Mouse (Mus musculus): ENCODE results near the gene Bbs9. TPM values are rescaled to one million over a fixed set of nuclear protein-coding genes. Genes with fewer than 3 reads are reported as not detected.
"Not testable (repeated sequence)": the region's sequence is repeated elsewhere in the genome, so short reads cannot be mapped to it uniquely, and the experiment has no call there.

Bbs9 gene
- total RNA-seq, 2 experiments from 2014 or later = 8.2 to 9.4 TPM

DNA sequence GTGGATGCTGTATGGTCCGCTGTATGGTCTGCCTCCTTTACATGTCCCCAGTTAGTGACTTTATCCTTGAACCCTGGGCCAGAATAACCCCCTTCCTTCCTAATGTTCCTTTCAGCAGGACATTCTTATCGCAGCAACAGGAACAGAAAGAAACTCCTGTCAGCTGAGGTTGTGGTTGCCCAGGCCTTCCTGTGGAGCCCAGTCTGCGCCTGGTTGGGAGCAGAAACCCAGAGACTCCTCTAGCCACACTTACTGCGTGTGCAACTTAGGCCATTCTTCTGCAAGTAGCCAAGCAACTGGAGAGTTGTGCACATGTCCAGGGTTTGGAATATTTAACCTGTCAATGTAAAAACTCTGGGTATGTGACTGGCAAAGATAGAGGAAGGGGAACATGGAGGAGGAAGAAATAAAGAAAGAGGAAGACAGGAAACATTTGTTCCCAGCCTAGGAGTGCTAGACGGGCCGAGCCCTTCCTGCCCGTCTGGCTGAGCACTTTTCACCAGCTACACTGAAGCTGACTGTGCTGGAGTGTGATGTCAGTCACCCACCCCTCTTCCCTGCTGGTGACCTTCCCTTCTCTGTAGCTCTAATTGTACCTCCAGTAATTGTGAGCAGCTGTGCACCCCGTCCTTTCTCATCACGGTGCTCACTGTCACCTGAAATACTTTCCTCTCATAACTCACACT, 339.0 kb downstream of the Bbs9 start:
- no peak for DNase-seq
- intact Hi-C loops (cut with DNase I; ENCODE audit: low total_unique reads) = no loop called here

DNA sequence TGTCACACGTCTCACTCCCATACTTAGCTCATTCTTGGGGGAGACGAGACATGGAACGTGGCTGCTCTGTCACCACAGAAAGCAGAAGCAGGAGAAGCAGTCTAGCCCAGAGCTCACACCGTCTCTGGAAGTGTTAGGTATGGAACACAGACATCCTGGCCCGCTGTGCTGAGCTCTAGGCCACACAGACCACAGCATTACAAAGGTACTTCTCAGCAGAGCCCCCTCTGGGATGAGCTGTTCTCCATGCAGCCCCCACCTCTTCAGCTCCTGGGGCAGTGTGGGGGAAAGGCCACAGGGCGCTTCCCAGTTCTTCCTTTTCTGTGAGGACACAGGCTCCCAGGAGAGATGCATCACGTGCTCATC, 339.6 kb downstream of the Bbs9 start:
- intact Hi-C loops (cut with DNase I; ENCODE audit: low total_unique reads) = no loop called here
- no peak for DNase-seq

DNA sequence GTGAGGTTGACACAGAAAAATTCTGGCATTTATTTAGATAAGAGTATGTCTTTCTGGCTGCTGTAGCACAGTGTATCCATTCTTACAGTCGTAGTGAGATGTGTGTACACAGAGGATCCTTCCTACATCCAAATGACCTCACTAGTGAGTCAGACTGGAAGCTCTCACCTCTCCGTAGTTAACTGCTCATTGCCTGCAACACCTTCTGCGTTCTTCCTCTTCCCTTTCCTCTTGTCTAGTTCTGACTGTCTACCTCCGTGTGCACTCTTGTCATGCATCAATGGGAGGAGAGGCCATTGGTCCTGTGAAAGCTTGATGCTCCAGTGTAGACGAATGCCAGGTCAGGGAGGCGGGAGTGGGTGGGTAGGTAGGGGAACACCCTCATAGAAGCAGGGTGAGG, 344.0 kb downstream of the Bbs9 start:
- DNase-seq = no peak
- intact Hi-C loops (cut with DNase I; ENCODE audit: low total_unique reads) = no loop called here

- intact Hi-C loops (cut with DNase I; ENCODE audit: low total_unique reads) = no loop called here
- DNase-seq = no peak
Observed at GRCm38 (mm10) chr9:22820646-22821185, 345.2 kb downstream of the Bbs9 start.

GRCm38 (mm10) chr9:22822770-22823169, 347.3 kb downstream of the Bbs9 start:
- peak; percentile 32 for DNase-seq
- intact Hi-C loops (cut with DNase I; ENCODE audit: low total_unique reads) = no loop called here

GRCm38 (mm10) chr9:22823856-22824255, 348.3 kb downstream of the Bbs9 start:
- intact Hi-C loops (cut with DNase I; ENCODE audit: low total_unique reads) = no loop called here
- DNase-seq = no peak

DNA sequence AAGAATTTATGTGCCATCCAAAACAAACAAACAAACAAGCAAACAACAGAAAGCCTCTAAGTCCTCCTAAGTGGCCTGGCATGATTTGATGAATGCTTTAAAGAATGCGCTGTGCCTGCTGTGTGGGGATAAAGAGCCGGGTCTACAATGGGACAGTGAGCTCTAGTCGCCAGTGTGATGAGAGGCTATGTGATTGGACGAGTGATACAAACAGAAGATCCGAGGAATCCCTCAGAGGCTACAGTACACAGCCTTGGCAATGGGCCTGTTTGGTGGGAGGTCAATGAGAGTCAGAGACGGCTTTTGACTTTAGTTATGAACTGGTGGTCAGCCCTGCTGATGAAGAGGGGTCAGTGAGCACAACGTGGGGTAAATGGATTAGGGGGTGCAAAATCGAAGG, 349.4 kb downstream of the Bbs9 start:
- no peak for DNase-seq
- intact Hi-C loops (cut with DNase I; ENCODE audit: low total_unique reads) = no loop called here

GRCm38 (mm10) chr9:22826571-22826990, 351.1 kb downstream of the Bbs9 start:
- DNase-seq = no peak
- intact Hi-C loops (cut with DNase I; ENCODE audit: low total_unique reads) = no loop called here

DNA sequence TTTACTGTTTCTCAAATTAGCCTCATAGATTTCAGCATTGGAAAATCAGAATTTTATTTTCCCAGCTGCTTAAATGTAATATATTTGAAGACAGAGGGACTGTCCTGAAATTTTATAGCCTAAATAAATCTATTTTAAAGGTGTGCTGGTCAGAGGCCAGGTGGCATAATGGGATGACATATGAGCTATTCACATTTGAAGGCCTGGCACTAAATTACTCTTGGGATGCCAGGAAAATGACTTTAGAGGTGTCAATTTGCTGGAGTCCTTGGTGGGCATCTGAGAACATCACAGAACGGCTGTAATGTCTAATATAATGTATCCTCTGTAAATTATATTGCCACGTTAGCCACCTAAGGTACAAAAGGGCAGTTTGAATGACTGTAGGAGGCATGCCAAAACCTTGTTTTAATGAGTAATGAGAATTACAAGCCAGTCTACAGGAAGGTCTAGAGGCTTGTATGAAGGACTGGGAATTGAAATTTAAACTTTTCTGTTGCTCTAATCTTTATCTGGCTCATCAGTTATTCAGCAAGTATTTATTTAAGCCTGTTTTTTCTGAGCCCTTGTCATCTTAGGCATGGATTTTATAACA, 351.8 kb downstream of the Bbs9 start:
- DNase-seq = no peak

GRCm38 (mm10) chr9:22829212-22829960, 353.9 kb downstream of the Bbs9 start:
- intact Hi-C loops (cut with DNase I; ENCODE audit: low total_unique reads) = no loop called here
- DNase-seq = no peak

More for the DNA sequence above, 351.8 kb downstream of the Bbs9 start:
- intact Hi-C loops (cut with DNase I; ENCODE audit: low total_unique reads) = no loop called here

- intact Hi-C loops (cut with DNase I; ENCODE audit: low total_unique reads) = no loop called here
- DNase-seq = no peak
Observed at GRCm38 (mm10) chr9:22834994-22835512, 359.5 kb downstream of the Bbs9 start.

GRCm38 (mm10) chr9:22837000-22837399, 361.5 kb downstream of the Bbs9 start:
- intact Hi-C loops (cut with DNase I; ENCODE audit: low total_unique reads) = no loop called here
- DNase-seq = no peak

GRCm38 (mm10) chr9:22837702-22838210, 362.2 kb downstream of the Bbs9 start:
- intact Hi-C loops (cut with DNase I; ENCODE audit: low total_unique reads) = no loop called here
- no peak for DNase-seq

DNA sequence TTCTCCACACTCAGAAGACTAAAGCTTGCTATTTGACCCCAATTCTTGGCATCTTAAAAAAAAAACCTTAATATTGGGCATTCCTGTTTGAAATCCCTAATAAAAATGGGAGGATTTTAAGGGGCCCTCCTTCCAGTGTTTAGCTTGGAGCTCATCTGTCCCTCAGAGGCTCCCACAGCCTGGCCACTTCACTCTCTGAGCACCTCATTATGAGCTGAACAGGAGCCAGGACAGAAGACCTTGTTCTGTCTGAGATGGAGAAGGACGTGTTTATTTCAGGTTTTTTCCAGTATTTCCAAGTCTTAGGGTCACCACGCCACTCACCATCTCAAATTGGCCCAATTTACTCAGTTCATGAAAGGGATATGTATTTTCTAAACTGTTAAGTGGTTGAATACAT, 370.5 kb downstream of the Bbs9 start:
- intact Hi-C loops (cut with DNase I; ENCODE audit: low total_unique reads) = no loop called here

DNA sequence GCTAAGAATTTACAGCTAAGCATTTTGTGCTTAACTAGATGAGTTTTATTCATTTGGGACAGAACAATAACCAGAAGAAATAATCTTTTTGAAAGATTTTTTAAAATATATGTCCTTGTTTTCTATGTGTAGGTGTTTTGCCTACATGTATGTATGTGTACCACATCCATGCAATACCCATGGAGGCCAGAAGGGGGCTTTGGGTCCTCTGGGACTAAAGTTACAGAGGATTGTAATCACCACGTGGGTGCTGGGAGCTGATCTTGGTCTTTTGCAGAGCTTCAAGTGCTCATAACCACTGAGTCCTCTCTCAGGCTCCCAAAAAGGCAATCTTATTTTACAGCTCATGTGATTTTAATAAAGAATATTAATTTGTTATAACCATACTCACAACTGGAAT, 371.3 kb downstream of the Bbs9 start:
- DNase-seq = no peak
- intact Hi-C loops (cut with DNase I; ENCODE audit: low total_unique reads) = no loop called here

More for the DNA sequence above, 370.5 kb downstream of the Bbs9 start:
- no peak for DNase-seq

- intact Hi-C loops (cut with DNase I; ENCODE audit: low total_unique reads) = no loop called here
- DNase-seq = no peak
Observed at GRCm38 (mm10) chr9:22848800-22849199, 373.3 kb downstream of the Bbs9 start.

GRCm38 (mm10) chr9:22849212-22849611, 373.7 kb downstream of the Bbs9 start:
- intact Hi-C loops (cut with DNase I; ENCODE audit: low total_unique reads) = no loop called here
- DNase-seq = no peak

DNA sequence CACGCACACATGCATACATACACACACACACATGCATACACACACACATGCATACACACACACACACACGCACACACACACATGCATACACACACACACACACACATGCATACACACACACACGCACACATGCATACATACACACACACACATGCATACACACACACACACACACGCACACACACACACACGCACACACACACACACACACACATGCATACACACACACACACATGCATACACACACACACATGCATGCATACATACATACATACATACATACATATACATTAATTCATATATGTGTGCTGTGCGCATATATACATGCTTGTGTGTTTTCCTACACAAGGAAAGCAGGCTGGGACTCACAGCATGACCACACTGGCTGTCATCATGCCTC, 393.6 kb downstream of the Bbs9 start:
- intact Hi-C loops (cut with DNase I; ENCODE audit: low total_unique reads); DNase-seq: not testable (repeated sequence)

DNA sequence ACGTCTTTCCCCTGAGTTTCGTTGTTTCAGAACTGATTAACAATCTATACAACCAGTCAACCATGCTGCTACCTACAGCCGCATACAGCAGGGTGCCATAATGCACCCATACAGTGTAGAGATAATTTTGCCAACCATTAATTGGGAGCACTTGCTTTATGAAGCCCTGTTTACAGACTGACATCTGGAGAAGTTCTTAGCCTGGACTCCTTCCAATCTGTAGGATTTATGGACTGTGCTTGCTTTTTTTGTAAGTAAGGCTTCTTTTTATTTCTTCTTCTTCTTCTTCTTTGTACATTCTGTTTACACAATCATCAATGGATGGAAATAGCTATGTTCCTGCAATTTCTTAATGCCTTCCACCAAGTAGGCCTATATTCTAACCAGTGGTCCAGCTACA, 395.1 kb downstream of the Bbs9 start:
- DNase-seq = no peak
- intact Hi-C loops (cut with DNase I; ENCODE audit: low total_unique reads) = no loop called here

DNA sequence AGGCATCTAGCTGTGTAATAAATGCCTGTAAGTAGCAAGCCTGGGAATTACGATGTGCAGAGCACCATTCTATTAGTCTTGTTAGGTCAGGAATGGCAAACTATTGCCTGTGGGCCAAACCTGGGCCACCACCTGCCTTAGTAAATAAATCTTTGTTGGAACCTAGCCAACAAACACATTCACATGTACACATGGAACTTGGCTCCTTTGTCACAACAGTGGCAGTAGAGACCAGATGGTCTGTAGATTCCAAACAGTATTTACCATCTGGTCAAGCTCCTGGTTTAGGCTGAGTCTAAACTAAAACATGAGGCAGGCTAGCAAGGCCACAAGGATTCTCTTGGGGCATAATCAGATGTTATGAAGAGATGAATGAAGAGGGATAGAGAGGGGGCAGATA, 399.7 kb downstream of the Bbs9 start:
- intact Hi-C loops (cut with DNase I; ENCODE audit: low total_unique reads) = no loop called here
- no peak for DNase-seq
